Mouse (Mus musculus) olfactory bulb, adult 2 months (tissue): ENCODE data around the gene Ak9. TPM values are rescaled to one million over a fixed set of nuclear protein-coding genes. Genes with fewer than 3 reads are reported as not detected.

Source experiments
- H3K27ac ChIP-seq: fragments of 200-500 bp; 2 replicates; pipeline ENCODE4 v1.5.1; 2012; ENCODE audit warnings: low read depth, low read length; ENCODE audit not compliant: insufficient read depth
- H3K4me1 ChIP-seq: fragments of 200-500 bp; 2 replicates; pipeline ENCODE4 v1.6.1; 2012; ENCODE audit warnings: low read length; ENCODE audit not compliant: control insufficient read depth, insufficient read depth
- H3K4me3 ChIP-seq: fragments of 200-500 bp; 2 replicates; pipeline ENCODE4 v1.5.1; 2012; ENCODE audit warnings: mild to moderate bottlenecking, low read depth, low read length, moderate library complexity; ENCODE audit not compliant: insufficient read depth
- CTCF ChIP-seq: fragments of 200-500 bp; IDR thresholded peaks from 2 replicates; pipeline ENCODE4 v1.5.1; 2012; ENCODE audit warnings: low read depth, mild to moderate bottlenecking, low read length, moderate library complexity; ENCODE audit not compliant: insufficient read depth
- POLR2A ChIP-seq: fragments of 200-500 bp; IDR thresholded peaks from 2 replicates; pipeline ENCODE4 v1.6.1; 2012; ENCODE audit warnings: mild to moderate bottlenecking, low read depth, low read length, moderate library complexity; ENCODE audit not compliant: insufficient read depth
- WGBS: fragments of 180-500 bp; shearing (Covaris S2); methylation state at CpG from one replicate; pipeline ENCODE4 v1.1.7; 2018; 5-methylcytosine and 5-hydroxymethylcytosine counted together
- polyA plus RNA-seq: library from polyadenylated mRNA; stranded (reverse); fragments of >200 nt; gene quantifications from 2 replicates; pipeline ENCODE4 v1.2.4, GENCODE M21; 2012; ENCODE audit warnings: low replicate concordance; ENCODE audit not compliant: missing spikeins, insufficient read depth, insufficient read length

Gene Ak9
- polyA plus RNA-seq, 1 experiment = not detected

- TF ChIP-seq CTCF = no peak
- TF ChIP-seq POLR2A = no peak
- H3K4me3 ChIP-seq = no peak overlapping the region
- 69% methylated on average over 6 of the region's 6 CpGs for WGBS
- H3K4me1 ChIP-seq = no peaks in the 10 kb centered on the region
- no peak overlapping the region for H3K27ac ChIP-seq
These were observed 122.6 kb downstream of the Ak9 start for GRCm38 (mm10) chr10:41426368-41426767.

- 32% methylated on average over 4 of the region's 4 CpGs for WGBS
- Histone ChIP-seq H3K4me1 (no peaks in the 10 kb centered on the region), H3K27ac (no peak overlapping the region), H3K4me3 (no peak overlapping the region)
- TF ChIP-seq CTCF (no peak), POLR2A (no peak)
These were observed 130.8 kb downstream of the Ak9 start for GRCm38 (mm10) chr10:41434624-41435023.

- 62% methylated on average over 3 of the region's 3 CpGs for WGBS
- H3K4me3 ChIP-seq = no peak overlapping the region
- no peak for TF ChIP-seq POLR2A
- TF ChIP-seq CTCF = no peak
These were observed 131.4 kb downstream of the Ak9 start for GRCm38 (mm10) chr10:41435141-41435540.

GRCm38 (mm10) chr10:41448216-41448615 is 144.4 kb downstream of the Ak9 start:
- WGBS = 78% methylated on average over 1 of the region's 1 CpGs
- Histone ChIP-seq H3K4me1 (peaks cover 8% of the 10 kb centered on the region), H3K4me3 (no peak overlapping the region), H3K27ac (no peak overlapping the region)
- TF ChIP-seq POLR2A = no peak
- no peak for TF ChIP-seq CTCF

More at GRCm38 (mm10) chr10:41435141-41435540, 131.4 kb downstream of the Ak9 start:
- no peaks in the 10 kb centered on the region for H3K4me1 ChIP-seq
- no peak overlapping the region for H3K27ac ChIP-seq

GRCm38 (mm10) chr10:41449684-41450083 is 145.9 kb downstream of the Ak9 start:
- WGBS = 9% methylated on average over 14 of the region's 14 CpGs
- no peak for TF ChIP-seq POLR2A
- peaks cover 14% of the 10 kb centered on the region for H3K4me1 ChIP-seq
- peak overlapping the region; percentile 18; the same call in 1 of the 2 replicates for H3K27ac ChIP-seq
- peak overlapping the region; percentile 33 for H3K4me3 ChIP-seq

GRCm38 (mm10) chr10:41450137-41450670 is 146.4 kb downstream of the Ak9 start, which contains the start of gene Zbtb24:
Gene Zbtb24 (plus strand): TSS chr10:41450383.
- TF ChIP-seq POLR2A (peak; percentile 84), CTCF (no peak)
- H3K27ac ChIP-seq = peak within 1 kb of the TSS; percentile 18; the same call in 1 of the 2 replicates
- peaks cover 14% of the 10 kb centered on the region for H3K4me1 ChIP-seq
- H3K4me3 ChIP-seq = peak within 1 kb of the TSS; percentile 79
- under 1% methylated on average over 49 of the region's 49 CpGs for WGBS

GRCm38 (mm10) chr10:41450780-41451522 is 147.2 kb downstream of the Ak9 start:
- H3K27ac ChIP-seq = no peak overlapping the region
- TF ChIP-seq CTCF (no peak), POLR2A (no peak)
- 50% methylated on average over 18 of the region's 18 CpGs for WGBS
- peak overlapping the region; percentile 79 for H3K4me3 ChIP-seq
- H3K4me1 ChIP-seq = peaks cover 14% of the 10 kb centered on the region

GRCm38 (mm10) chr10:41451656-41452055 is 147.9 kb downstream of the Ak9 start:
- no peak for TF ChIP-seq POLR2A
- TF ChIP-seq CTCF = no peak
- 96% methylated on average over 9 of the region's 9 CpGs for WGBS
- no peak overlapping the region for H3K4me3 ChIP-seq
- no peak overlapping the region for H3K27ac ChIP-seq
- H3K4me1 ChIP-seq = peaks cover 14% of the 10 kb centered on the region

GRCm38 (mm10) chr10:41452791-41453190 is 149.0 kb downstream of the Ak9 start:
- Histone ChIP-seq H3K27ac (no peak overlapping the region), H3K4me3 (no peak overlapping the region), H3K4me1 (peaks cover 14% of the 10 kb centered on the region)
- 96% methylated on average over 3 of the region's 3 CpGs for WGBS
- TF ChIP-seq CTCF = no peak
- no peak for TF ChIP-seq POLR2A

GRCm38 (mm10) chr10:41459990-41460389 is 156.2 kb downstream of the Ak9 start:
- Histone ChIP-seq H3K4me3 (no peak overlapping the region), H3K4me1 (peaks cover 11% of the 10 kb centered on the region), H3K27ac (no peak overlapping the region)
- TF ChIP-seq CTCF (no peak), POLR2A (no peak)
- WGBS = 89% methylated on average over 4 of the region's 4 CpGs
